Mouse (Mus musculus) brown adipose tissue, adult 24 weeks (tissue): ENCODE results near the gene Meltf. TPM values are rescaled to one million over a fixed set of nuclear protein-coding genes. Genes with fewer than 3 reads are reported as not detected.

Source experiments
- H3K27ac ChIP-seq: fragments of 200-500 bp; replicated peaks from 2 replicates; pipeline ENCODE4 v1.5.1; 2012; ENCODE audit warnings: low read depth, mild to moderate bottlenecking, low read length
- H3K4me1 ChIP-seq: fragments of 200-500 bp; 2 replicates; pipeline ENCODE4 v1.6.1; 2012; ENCODE audit warnings: low read length, mixed read lengths; ENCODE audit not compliant: control insufficient read depth, insufficient read depth, insufficient read length
- H3K4me3 ChIP-seq: fragments of 200-500 bp; 2 replicates; pipeline ENCODE4 v1.5.1; 2012; ENCODE audit warnings: low read depth, mild to moderate bottlenecking, low read length, moderate library complexity; ENCODE audit not compliant: insufficient read depth
- polyA plus RNA-seq: library from polyadenylated mRNA; stranded (reverse); fragments of >200 nt; gene quantifications from 2 replicates; pipeline ENCODE4 v1.2.4, GENCODE M21; 2012; ENCODE audit not compliant: missing spikeins, insufficient read depth, insufficient read length

Meltf gene
- not detected in 2 replicates for polyA plus RNA-seq

DNA sequence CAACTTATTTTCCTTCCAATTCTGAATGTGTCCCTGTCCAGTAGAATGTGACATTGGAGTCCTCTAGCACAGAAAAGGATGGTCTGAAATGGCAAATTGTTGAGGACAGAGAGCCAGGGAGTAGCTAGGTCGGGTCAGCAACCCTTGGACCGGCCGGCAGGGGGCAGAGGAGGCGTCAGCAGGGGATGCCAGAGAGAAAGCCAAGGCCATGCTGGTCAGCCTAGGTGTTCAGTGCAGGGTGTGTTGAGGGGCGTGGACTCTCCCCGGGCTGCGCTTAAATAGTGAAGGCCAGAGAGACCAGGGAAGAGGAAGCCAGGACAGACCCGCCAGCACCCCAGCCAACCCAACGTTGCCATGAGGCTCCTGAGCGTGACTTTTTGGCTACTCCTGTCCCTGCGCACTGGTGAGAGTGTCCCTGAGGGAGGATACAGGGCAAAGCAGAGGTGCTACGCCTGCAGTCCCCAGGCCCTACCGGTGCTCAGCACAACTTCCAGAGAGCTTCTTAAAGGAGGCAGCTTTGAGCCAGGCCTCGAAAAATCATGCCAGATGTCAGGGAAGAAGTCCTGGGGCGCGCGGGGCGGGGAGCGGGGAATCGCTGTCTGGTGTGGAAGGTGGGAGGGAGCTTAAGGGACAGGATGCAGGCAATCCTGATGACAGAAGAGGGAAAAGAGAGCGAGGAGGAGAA, at the start of gene Meltf:
Gene Meltf (plus strand): TSS at position 238 of the 685 bp plus-strand sequence.
- no peak within 1 kb of the TSS for H3K27ac ChIP-seq
- H3K4me3 ChIP-seq: no peak within 1 kb of the TSS
- no peaks in the 10 kb centered on the region for H3K4me1 ChIP-seq

- Histone ChIP-seq H3K4me3 (no peak overlapping the region), H3K27ac (no peak overlapping the region), H3K4me1 (no peaks in the 10 kb centered on the region)
These were observed 47.9 kb upstream of the Meltf start for GRCm38 (mm10) chr16:31830726-31831125.

DNA sequence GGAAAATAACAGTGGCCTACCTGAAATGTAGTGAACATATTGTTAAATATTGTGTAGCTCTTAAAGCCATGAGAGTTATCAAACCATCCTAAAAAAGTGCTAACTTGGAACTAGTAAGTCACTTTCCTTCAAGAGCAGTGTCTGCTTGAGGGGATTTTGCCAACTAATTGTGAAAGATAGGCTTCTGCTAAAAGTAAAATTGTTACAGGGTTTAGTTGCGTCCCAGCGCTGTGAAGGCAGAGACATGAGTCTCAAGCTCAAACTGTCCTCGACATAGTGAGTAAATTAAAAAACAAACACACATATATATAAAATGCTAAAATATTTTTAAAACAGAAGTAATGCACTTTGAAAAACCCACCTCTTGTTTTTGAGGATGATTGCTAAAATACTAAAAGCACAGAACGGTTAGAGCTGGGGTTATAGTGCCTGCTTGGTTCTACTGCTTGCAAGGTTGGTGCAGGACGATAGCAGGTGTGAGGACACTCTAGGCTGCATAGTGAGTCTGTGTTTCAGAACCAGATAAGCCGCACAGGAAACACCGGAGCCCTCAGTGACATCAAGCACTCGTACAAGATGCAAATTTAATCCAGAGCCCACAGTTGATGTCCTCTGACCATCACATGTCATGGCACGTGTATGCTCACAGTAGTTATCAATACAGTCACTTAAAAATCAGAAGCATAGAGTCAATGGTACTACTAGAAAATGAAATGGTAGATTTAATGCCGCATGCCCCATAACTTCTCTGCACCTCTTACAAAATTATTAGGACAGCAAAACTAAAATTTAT, 45.8 kb upstream of the Meltf start:
- no peaks in the 10 kb centered on the region for H3K4me1 ChIP-seq
- no peak overlapping the region for H3K27ac ChIP-seq
- H3K4me3 ChIP-seq: no peak overlapping the region

- H3K4me3 ChIP-seq: no peak overlapping the region
- peak overlapping the region; percentile 60; the same call in 1 of the 2 replicates for H3K27ac ChIP-seq
- H3K4me1 ChIP-seq: no peaks in the 10 kb centered on the region
These were observed 44.5 kb upstream of the Meltf start for GRCm38 (mm10) chr16:31834011-31834584.

DNA sequence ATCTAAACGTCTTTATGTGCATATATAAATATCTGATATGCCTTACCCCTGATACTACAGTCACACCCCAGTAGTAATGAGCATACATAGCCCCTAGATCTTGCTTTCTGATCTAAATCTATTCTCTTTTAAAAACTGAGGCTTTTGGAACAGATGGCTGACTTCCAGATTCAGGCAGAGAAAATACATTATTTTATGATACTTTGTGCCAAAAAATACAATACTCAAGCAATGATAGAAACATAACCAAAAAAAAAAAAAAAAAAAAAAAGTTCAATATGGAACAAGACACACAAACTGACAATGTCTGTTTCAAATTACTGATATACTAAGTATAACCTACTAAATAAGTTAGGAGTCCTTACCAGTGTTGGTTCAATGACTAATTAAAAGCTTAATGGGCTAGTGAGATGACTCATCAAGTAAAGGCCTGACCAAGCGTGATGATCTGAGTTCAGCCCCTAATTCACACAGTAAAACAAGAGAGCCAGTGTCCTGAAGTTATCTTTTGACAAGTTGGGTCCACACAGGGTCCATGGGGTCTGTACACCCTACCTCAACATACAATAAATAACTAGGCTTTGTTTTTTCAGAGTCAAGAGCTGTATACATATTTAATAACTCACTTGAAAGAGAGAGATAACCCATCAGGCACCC, 43.8 kb upstream of the Meltf start:
- Histone ChIP-seq H3K27ac (no peak overlapping the region), H3K4me1 (no peaks in the 10 kb centered on the region), H3K4me3 (no peak overlapping the region)

GRCm38 (mm10) chr16:31837362-31837761, 41.2 kb upstream of the Meltf start:
- H3K4me1 ChIP-seq: no peaks in the 10 kb centered on the region
- no peak overlapping the region for H3K4me3 ChIP-seq
- H3K27ac ChIP-seq: no peak overlapping the region

DNA sequence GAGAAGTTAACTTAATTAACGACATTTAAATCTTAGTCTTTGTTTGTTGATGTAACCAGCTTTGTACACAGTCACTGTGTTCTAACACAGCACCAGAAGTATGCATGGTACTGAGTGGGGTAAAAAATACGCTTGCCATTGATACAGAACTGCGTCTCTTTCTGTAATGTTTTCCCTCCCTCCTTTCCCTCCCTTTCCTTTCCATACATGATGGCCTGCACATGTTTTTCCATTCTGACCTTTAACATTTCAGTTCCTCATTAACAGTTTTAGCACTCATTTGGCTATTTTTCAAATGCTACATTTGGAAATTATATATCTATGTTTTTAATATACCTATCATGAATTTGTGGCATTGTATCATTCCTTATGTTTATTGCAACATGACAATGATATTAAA, 34.4 kb upstream of the Meltf start:
- Histone ChIP-seq H3K27ac (no peak overlapping the region), H3K4me3 (no peak overlapping the region), H3K4me1 (no peaks in the 10 kb centered on the region)

- Histone ChIP-seq H3K27ac (no peak overlapping the region), H3K4me1 (no peaks in the 10 kb centered on the region), H3K4me3 (no peak overlapping the region)
These were observed 31.8 kb upstream of the Meltf start for GRCm38 (mm10) chr16:31846763-31847162.

DNA sequence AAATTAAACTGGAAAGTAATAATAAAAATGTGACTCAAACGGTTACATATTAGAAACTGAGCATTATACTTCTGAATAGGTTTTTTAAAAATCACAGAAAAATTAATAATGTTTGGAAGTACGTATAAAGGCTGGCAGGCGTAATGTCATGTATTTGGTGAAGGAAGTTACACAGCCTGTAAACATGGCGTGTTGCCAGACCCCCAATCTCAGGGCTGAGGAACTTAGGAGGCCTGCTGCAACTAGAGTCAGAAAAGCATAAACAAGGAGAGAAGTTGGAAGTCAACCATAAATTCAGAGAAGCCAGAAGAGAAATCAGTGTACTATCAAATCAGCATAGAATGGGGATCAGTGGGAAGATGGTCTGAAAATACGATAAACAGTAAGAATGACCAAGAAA, 14.7 kb upstream of the Meltf start:
- H3K27ac ChIP-seq: no peak overlapping the region
- no peaks in the 10 kb centered on the region for H3K4me1 ChIP-seq
- H3K4me3 ChIP-seq: no peak overlapping the region

DNA sequence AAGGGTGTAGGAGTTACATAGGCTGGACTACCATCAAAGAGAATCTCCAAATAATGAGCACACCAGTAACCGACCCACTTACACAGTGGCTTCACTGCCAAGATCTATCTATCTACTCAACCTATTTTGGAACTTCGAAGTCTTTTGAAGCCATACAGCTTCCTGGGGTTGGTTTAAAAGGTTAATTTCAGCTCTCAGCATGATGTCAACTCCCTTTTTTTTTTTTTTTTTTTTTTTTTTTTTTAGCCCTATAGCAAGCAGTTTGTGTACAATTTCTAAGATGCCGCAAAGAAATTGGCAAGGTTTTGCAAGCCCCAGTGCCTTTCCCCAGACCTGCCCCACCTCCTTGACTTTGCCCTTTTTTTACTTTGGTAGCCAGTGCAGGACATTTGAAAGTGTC, 13.4 kb upstream of the Meltf start:
- H3K4me3 ChIP-seq: no peak overlapping the region
- no peaks in the 10 kb centered on the region for H3K4me1 ChIP-seq
- no peak overlapping the region for H3K27ac ChIP-seq

DNA sequence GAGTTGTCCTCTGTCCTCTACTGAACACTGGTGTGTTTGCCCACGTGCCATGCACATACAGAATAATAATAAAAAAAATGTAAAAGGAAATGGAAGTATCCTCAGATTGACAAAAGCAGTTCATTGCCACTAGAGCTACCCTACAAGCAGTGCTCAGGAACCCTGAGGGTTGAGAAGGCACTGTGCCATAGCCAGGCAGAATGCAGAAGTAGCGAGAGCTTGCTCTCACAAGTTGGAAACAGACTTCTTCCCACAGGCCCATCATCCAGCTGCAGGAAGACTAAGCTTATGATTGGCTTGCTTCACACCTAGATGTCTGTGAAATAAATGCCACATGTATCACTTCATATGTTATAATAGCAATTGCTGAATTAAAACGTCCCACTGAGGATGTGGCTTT, 11.7 kb upstream of the Meltf start:
- no peak overlapping the region for H3K4me3 ChIP-seq
- no peaks in the 10 kb centered on the region for H3K4me1 ChIP-seq
- H3K27ac ChIP-seq: no peak overlapping the region

GRCm38 (mm10) chr16:31867736-31868135, 10.9 kb upstream of the Meltf start:
- no peak overlapping the region for H3K27ac ChIP-seq

DNA sequence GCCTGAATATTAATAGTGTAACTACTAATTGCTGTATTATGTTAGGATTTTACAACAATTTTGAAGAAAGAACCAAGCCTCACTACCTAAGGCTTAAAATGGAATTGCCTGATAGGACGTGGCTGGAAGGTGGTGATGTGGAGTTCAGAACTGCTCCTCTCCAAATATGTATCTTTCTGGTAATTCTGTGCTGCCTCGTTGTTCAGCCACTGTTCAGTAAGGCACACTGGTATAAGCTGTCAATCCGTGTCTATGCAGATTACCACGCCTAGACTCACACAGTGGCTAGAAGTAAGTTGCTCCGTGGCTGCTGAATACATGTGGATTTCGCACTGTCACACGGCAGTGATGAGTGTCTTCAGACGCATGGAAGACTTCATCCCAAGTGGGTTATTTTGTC, 4.9 kb upstream of the Meltf start:
- Histone ChIP-seq H3K27ac (no peak overlapping the region), H3K4me3 (no peak overlapping the region), H3K4me1 (no peaks in the 10 kb centered on the region)

More at GRCm38 (mm10) chr16:31867736-31868135, 10.9 kb upstream of the Meltf start:
- Histone ChIP-seq H3K4me3 (no peak overlapping the region), H3K4me1 (no peaks in the 10 kb centered on the region)

DNA sequence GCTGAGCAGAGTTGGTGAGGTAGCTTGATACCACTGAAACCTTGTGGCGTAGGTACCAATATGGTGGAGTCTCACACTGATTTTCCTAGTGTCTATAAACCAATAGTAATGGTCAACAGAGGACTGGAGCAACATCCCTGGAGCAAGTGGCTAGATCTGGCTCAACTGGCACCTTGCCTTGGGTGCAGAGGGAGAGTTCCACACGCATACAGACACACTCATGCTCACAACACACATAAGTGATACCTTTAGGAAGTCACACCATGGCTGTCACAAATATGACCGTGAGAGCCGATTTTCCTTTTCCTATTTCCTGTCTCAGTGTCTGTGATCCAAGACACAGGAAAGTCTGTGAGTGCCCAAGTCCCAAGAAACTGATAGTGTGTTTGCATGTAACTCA, 3.2 kb upstream of the Meltf start:
- Histone ChIP-seq H3K4me1 (no peaks in the 10 kb centered on the region), H3K4me3 (no peak overlapping the region), H3K27ac (no peak overlapping the region)

- Histone ChIP-seq H3K27ac (no peak overlapping the region), H3K4me1 (no peaks in the 10 kb centered on the region), H3K4me3 (no peak overlapping the region)
These were observed 2.2 kb upstream of the Meltf start for GRCm38 (mm10) chr16:31876386-31876785.
